Comparison of ENCODE assay signal across 13 mouse cellular contexts in genomic region chr17:5004266-5004665, GRCm38 (mm10). TPM values are rescaled to one million over a fixed set of nuclear protein-coding genes. Genes with fewer than 3 reads are reported as not detected.
DNase-seq lines count a peak whose midpoint lies in the region; ATAC-seq and TF ChIP-seq lines count a peak whose summit lies in the region.
"Had no signal": no experiment of that assay in that cellular context is flagged by ENCODE, and none has a peak within 500 bp of the region (broad histone marks: within the 10 kb centered on the region; RNA-seq: fewer than 3 reads in every experiment).

No protein-coding gene starts in this region.

- no peak overlapping the region for H3K9ac ChIP-seq in lung, embryonic 15.5 days
- H3K9ac ChIP-seq in embryonic facial prominence, embryonic 13.5 days: 0 out of 2 replicates have a peak overlapping the region, but pooled peaks have one; percentile 21
- H3K9ac ChIP-seq in midbrain, postnatal 0 days (replicated peaks; ENCODE audit: low read length, poor library complexity, severe bottlenecking): no peak overlapping the region

- 27% methylated on average over 8 of the region's 8 CpGs for WGBS in lung, embryonic 15.5 days
- 46% methylated on average over 8 of the region's 8 CpGs for WGBS in embryonic facial prominence, embryonic 13.5 days
- WGBS in midbrain, postnatal 0 days: 47% methylated on average over 8 of the region's 8 CpGs

- no peak overlapping the region for H3K27ac ChIP-seq in lung, embryonic 15.5 days
- no peak overlapping the region for H3K27ac ChIP-seq in embryonic facial prominence, embryonic 13.5 days
- no peak overlapping the region for H3K27ac ChIP-seq in midbrain, postnatal 0 days (ENCODE audit: low read depth, low read length)

- no peaks in the 10 kb centered on the region for H3K36me3 ChIP-seq in lung, embryonic 15.5 days
- no peaks in the 10 kb centered on the region for H3K36me3 ChIP-seq in embryonic facial prominence, embryonic 13.5 days
- H3K36me3 ChIP-seq in midbrain, postnatal 0 days (ENCODE audit: insufficient read depth, low read length): no peaks in the 10 kb centered on the region

- TF ChIP-seq CTCF in midbrain, postnatal 0 days (IDR thresholded peaks at IDR 0.05): no peak

- H3K4me3 ChIP-seq in lung, embryonic 15.5 days: no peak overlapping the region
- H3K4me3 ChIP-seq in embryonic facial prominence, embryonic 13.5 days: no peak overlapping the region
- no peak overlapping the region for H3K4me3 ChIP-seq in midbrain, postnatal 0 days (ENCODE audit: low read depth, low read length)

- H3K27me3 ChIP-seq in lung, embryonic 15.5 days: no peaks in the 10 kb centered on the region
- no peaks in the 10 kb centered on the region for H3K27me3 ChIP-seq in embryonic facial prominence, embryonic 13.5 days
- H3K27me3 ChIP-seq in midbrain, postnatal 0 days (ENCODE audit: insufficient read depth, low read length): no peaks in the 10 kb centered on the region

- H3K9me3 ChIP-seq in lung, embryonic 15.5 days: no peaks in the 10 kb centered on the region
- H3K9me3 ChIP-seq in embryonic facial prominence, embryonic 13.5 days: no peaks in the 10 kb centered on the region
- H3K9me3 ChIP-seq in midbrain, postnatal 0 days (ENCODE audit: low read length): no peaks in the 10 kb centered on the region

- ATAC-seq in lung, embryonic 15.5 days (ENCODE audit: borderline replicate concordance, extremely low read depth, low FRiP score, low TSS enrichment): no peak
- ATAC-seq in embryonic facial prominence, embryonic 13.5 days (ENCODE audit: insufficient number of reproducible peaks, insufficient read depth, low FRiP score, low TSS enrichment, low read depth): no peak
- ATAC-seq in midbrain, postnatal 0 days (ENCODE audit: low FRiP score): no peak
- ATAC-seq: CD4-positive, CD25-positive, alpha-beta regulatory T cell, adult 4 months had no signal

- DNase-seq in heart, adult 11 months: peak; percentile 90
- DNase-seq in heart, postnatal 25 days (ENCODE audit: low spot score): no peak
- no peak for DNase-seq in lung, postnatal 4 days
- no peak for DNase-seq in midbrain, postnatal 0 days (ENCODE audit: low spot score)
- no peak for DNase-seq in right cerebral cortex, adult 18-20 months
- DNase-seq in right cerebral cortex, postnatal 4 days: no peak
- DNase-seq: adrenal gland, postnatal 10 days; cerebellum, adult 11 months; kidney, adult 11 months; thymus, adult 18-20 months had no signal

- intact Hi-C loops in heart, postnatal 25 days (cut with DNase I): no loop called here

- H3K4me2 ChIP-seq in lung, embryonic 15.5 days: 0 out of 2 replicates have a peak overlapping the region, but pooled peaks have one; percentile 1
- H3K4me2 ChIP-seq in embryonic facial prominence, embryonic 13.5 days: 0 out of 2 replicates have a peak overlapping the region, but pooled peaks have one; percentile 2
- H3K4me2 ChIP-seq in midbrain, postnatal 0 days (ENCODE audit: low read depth, low read length, poor library complexity, severe bottlenecking): peak overlapping the region; percentile 7; the same call in 1 of the 2 replicates

- peaks cover 89% of the 10 kb centered on the region for H3K4me1 ChIP-seq in lung, embryonic 15.5 days
- H3K4me1 ChIP-seq in embryonic facial prominence, embryonic 13.5 days: peaks cover 86% of the 10 kb centered on the region
- H3K4me1 ChIP-seq in midbrain, postnatal 0 days (ENCODE audit: insufficient read depth, low read length): peaks cover 20% of the 10 kb centered on the region

RNA-seq across cellular contexts. Expression of gene Arid1b, which starts 10.1 kb away (rescaled TPM):
- 10 to 100 TPM; 28.2 to 32.0 TPM for total RNA-seq in heart, postnatal 25 days (2021)
- polyA plus RNA-seq in lung, embryonic 15.5 days (2015; fragmentation: Nextera tagmentation; extraction: Ambion mirVana): 9.5 and 10.5 TPM in 2 replicates
- polyA plus RNA-seq in embryonic facial prominence, embryonic 13.5 days (2015; fragmentation: Nextera tagmentation; extraction: Ambion mirVana): 13.0 and 14.1 TPM in 2 replicates
- 62.0 and 73.3 TPM in 2 replicates for total RNA-seq in midbrain, postnatal 0 days (2014; rRNA removed)
- 10.1 and 11.9 TPM in 2 replicates for polyA plus RNA-seq in midbrain, postnatal 0 days (2015; fragmentation: Nextera tagmentation; extraction: Ambion mirVana)
